Mouse (Mus musculus): Measurements from ENCODE around the gene Bach1. TPM values are rescaled to one million over a fixed set of nuclear protein-coding genes. Genes with fewer than 3 reads are reported as not detected.
"Not testable (repeated sequence)": the region's sequence is repeated elsewhere in the genome, so short reads cannot be mapped to it uniquely, and the experiment has no call there.

Bach1 gene
- polyA plus RNA-seq, 1 experiment: 48.0 TPM

DNA sequence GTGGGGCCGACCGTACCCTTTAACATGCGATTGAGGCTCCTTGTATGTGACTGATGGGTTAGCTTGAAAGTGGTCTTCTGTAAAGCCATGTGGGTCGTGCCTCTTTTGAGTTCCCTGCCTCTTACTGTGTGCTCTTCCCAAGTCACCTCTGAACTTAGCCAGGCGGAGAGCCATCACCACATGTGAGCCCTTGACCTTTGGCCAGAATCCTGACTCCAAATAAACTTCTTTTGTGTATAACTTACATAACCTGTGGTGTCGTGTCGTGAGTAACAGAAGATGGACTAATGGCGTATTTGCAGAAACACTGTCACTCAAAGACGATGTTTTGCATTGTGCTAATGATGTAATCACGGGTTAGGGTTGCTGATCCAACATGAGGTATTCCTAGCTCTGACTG, 22.6 kb upstream of the Bach1 start:
- Histone ChIP-seq H3K27ac (ENCODE audit: insufficient read depth, low read length) (no peak overlapping the region), H3K4me1 (ENCODE audit: control insufficient read depth, insufficient read depth, low read length) (peaks cover 3% of the 10 kb centered on the region; the same call in 1 of the 2 replicates), H3K4me3 (ENCODE audit: insufficient read depth, low read length) (no peak overlapping the region)
- no peak for TF ChIP-seq POLR2A (IDR thresholded peaks at IDR 0.05; ENCODE audit: low read depth, low read length)
- TF ChIP-seq CTCF (IDR thresholded peaks at IDR 0.05; ENCODE audit: borderline replicate concordance, insufficient read depth, low read length): no peak

DNA sequence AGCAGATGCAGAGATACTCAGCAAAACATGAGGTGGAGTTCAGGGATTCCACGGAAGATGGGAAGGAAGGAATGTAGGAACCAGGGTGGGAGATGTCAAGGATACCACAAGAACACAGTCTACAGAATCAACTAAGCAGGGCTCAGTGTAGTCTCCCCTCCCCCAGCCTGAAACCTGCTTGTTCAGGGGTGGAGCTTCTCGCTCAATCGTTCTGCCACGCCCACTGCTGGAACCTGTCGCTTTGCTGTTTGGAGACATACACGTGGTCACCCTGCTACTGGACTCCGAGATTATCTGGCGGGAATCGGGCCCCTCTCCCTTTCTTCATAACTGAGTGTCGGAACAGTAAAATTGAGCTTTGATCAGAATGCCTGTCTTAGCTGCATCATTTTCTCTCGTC, 20.1 kb upstream of the Bach1 start:
- Histone ChIP-seq H3K4me3 (ENCODE audit: insufficient read depth, low read length) (no peak overlapping the region), H3K4me1 (ENCODE audit: control insufficient read depth, insufficient read depth, low read length) (no peaks in the 10 kb centered on the region)
- TF ChIP-seq CTCF (IDR thresholded peaks at IDR 0.05; ENCODE audit: borderline replicate concordance, insufficient read depth, low read length) (no peak), POLR2A (IDR thresholded peaks at IDR 0.05; ENCODE audit: low read depth, low read length) (no peak)

GRCm38 (mm10) chr16:87680912-87681634, 17.7 kb upstream of the Bach1 start:
- no peak overlapping the region for H3K4me3 ChIP-seq (ENCODE audit: insufficient read depth, low read length)
- TF ChIP-seq CTCF (IDR thresholded peaks at IDR 0.05; ENCODE audit: borderline replicate concordance, insufficient read depth, low read length) (no peak), POLR2A (IDR thresholded peaks at IDR 0.05; ENCODE audit: low read depth, low read length) (no peak)
- no peak overlapping the region for H3K27ac ChIP-seq (ENCODE audit: insufficient read depth, low read length)
- no peaks in the 10 kb centered on the region for H3K4me1 ChIP-seq (ENCODE audit: control insufficient read depth, insufficient read depth, low read length)

More for the DNA sequence above, 20.1 kb upstream of the Bach1 start:
- no peak overlapping the region for H3K27ac ChIP-seq (ENCODE audit: insufficient read depth, low read length)

- Histone ChIP-seq H3K4me1 (ENCODE audit: control insufficient read depth, insufficient read depth, low read length) (no peaks in the 10 kb centered on the region), H3K27ac (ENCODE audit: insufficient read depth, low read length) (no peak overlapping the region), H3K4me3 (ENCODE audit: insufficient read depth, low read length) (no peak overlapping the region)
- TF ChIP-seq POLR2A (IDR thresholded peaks at IDR 0.05; ENCODE audit: low read depth, low read length) (no peak), CTCF (IDR thresholded peaks at IDR 0.05; ENCODE audit: borderline replicate concordance, insufficient read depth, low read length) (no peak)
Observed at GRCm38 (mm10) chr16:87681848-87682247, 16.9 kb upstream of the Bach1 start.

DNA sequence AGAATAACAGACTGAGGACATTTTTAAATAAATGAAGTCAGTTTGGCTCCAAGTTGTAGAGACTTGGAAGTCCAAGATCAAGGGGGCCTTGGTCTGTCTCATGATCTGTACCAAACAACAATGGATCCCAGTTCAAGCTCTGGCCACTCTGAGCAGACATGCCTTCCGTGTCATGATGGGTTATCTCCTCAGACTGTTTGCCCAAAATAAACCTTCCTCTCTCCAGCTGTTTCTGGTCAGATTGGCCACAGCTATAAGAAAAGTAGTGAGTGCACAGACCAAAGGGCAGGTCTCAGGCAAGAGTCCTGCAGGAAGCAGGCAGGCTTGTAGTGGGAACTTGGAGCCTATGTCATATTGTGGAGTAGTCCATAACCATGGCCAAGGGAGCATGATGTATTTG, 12.3 kb upstream of the Bach1 start:
- Histone ChIP-seq H3K4me1 (ENCODE audit: control insufficient read depth, insufficient read depth, low read length) (no peaks in the 10 kb centered on the region), H3K4me3 (ENCODE audit: insufficient read depth, low read length) (no peak overlapping the region), H3K27ac (ENCODE audit: insufficient read depth, low read length) (no peak overlapping the region)
- TF ChIP-seq POLR2A (IDR thresholded peaks at IDR 0.05; ENCODE audit: low read depth, low read length): no peak
- no peak for TF ChIP-seq CTCF (IDR thresholded peaks at IDR 0.05; ENCODE audit: borderline replicate concordance, insufficient read depth, low read length)

- Histone ChIP-seq H3K27ac (ENCODE audit: insufficient read depth, low read length) (no peak overlapping the region), H3K4me3 (ENCODE audit: insufficient read depth, low read length) (no peak overlapping the region), H3K4me1 (ENCODE audit: control insufficient read depth, insufficient read depth, low read length) (no peaks in the 10 kb centered on the region)
- TF ChIP-seq POLR2A (IDR thresholded peaks at IDR 0.05; ENCODE audit: low read depth, low read length) (no peak), CTCF (IDR thresholded peaks at IDR 0.05; ENCODE audit: borderline replicate concordance, insufficient read depth, low read length) (no peak)
Observed at GRCm38 (mm10) chr16:87687346-87687745, 11.4 kb upstream of the Bach1 start.

GRCm38 (mm10) chr16:87688328-87688727, 10.4 kb upstream of the Bach1 start:
- H3K27ac ChIP-seq (ENCODE audit: insufficient read depth, low read length); H3K4me3 ChIP-seq (ENCODE audit: insufficient read depth, low read length); H3K4me1 ChIP-seq (ENCODE audit: control insufficient read depth, insufficient read depth, low read length): not testable (repeated sequence)

- not testable (repeated sequence) for H3K4me3 ChIP-seq (ENCODE audit: insufficient read depth, low read length); H3K27ac ChIP-seq (ENCODE audit: insufficient read depth, low read length); H3K4me1 ChIP-seq (ENCODE audit: control insufficient read depth, insufficient read depth, low read length)
Observed at GRCm38 (mm10) chr16:87688823-87689222, 9.9 kb upstream of the Bach1 start.

- Histone ChIP-seq H3K4me3 (ENCODE audit: insufficient read depth, low read length) (no peak overlapping the region), H3K4me1 (ENCODE audit: control insufficient read depth, insufficient read depth, low read length) (no peaks in the 10 kb centered on the region), H3K27ac (ENCODE audit: insufficient read depth, low read length) (no peak overlapping the region)
- TF ChIP-seq POLR2A (IDR thresholded peaks at IDR 0.05; ENCODE audit: low read depth, low read length) (no peak), CTCF (IDR thresholded peaks at IDR 0.05; ENCODE audit: borderline replicate concordance, insufficient read depth, low read length) (no peak)
Observed at GRCm38 (mm10) chr16:87689225-87689624, 9.5 kb upstream of the Bach1 start.

DNA sequence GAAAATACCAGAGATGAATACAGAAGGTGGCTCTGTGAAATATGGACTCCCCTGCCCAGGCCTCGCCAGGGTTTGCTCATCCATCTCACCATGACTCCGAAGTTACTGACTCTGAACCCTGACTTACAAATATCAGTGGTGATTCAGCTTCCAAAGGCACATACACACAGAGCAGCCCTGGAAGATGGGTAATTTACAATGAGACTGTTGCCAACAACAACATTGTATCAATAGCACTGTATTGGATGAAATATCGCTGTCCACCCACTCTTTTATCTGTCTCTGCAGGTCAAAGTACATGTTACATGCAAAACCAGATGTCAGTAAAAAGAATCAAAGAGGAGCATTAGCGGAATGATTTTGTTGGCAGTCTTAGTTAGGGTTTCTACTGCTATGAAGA, 8.2 kb upstream of the Bach1 start:
- no peak for TF ChIP-seq CTCF (IDR thresholded peaks at IDR 0.05; ENCODE audit: borderline replicate concordance, insufficient read depth, low read length)
- no peaks in the 10 kb centered on the region for H3K4me1 ChIP-seq (ENCODE audit: control insufficient read depth, insufficient read depth, low read length)
- no peak overlapping the region for H3K4me3 ChIP-seq (ENCODE audit: insufficient read depth, low read length)
- no peak overlapping the region for H3K27ac ChIP-seq (ENCODE audit: insufficient read depth, low read length)

- TF ChIP-seq POLR2A (IDR thresholded peaks at IDR 0.05; ENCODE audit: low read depth, low read length) (no peak), CTCF (IDR thresholded peaks at IDR 0.05; ENCODE audit: borderline replicate concordance, insufficient read depth, low read length) (no peak)
- Histone ChIP-seq H3K4me1 (ENCODE audit: control insufficient read depth, insufficient read depth, low read length) (no peaks in the 10 kb centered on the region), H3K27ac (ENCODE audit: insufficient read depth, low read length) (no peak overlapping the region), H3K4me3 (ENCODE audit: insufficient read depth, low read length) (no peak overlapping the region)
Observed at GRCm38 (mm10) chr16:87691102-87691501, 7.6 kb upstream of the Bach1 start.
